Mouse (Mus musculus): ENCODE results near the gene Zfp62. TPM values are rescaled to one million over a fixed set of nuclear protein-coding genes. Genes with fewer than 3 reads are reported as not detected.

Gene Zfp62
- total and polyA plus RNA-seq, 3 experiments, result 16.7 to 132 (median 31.8) TPM

DNA sequence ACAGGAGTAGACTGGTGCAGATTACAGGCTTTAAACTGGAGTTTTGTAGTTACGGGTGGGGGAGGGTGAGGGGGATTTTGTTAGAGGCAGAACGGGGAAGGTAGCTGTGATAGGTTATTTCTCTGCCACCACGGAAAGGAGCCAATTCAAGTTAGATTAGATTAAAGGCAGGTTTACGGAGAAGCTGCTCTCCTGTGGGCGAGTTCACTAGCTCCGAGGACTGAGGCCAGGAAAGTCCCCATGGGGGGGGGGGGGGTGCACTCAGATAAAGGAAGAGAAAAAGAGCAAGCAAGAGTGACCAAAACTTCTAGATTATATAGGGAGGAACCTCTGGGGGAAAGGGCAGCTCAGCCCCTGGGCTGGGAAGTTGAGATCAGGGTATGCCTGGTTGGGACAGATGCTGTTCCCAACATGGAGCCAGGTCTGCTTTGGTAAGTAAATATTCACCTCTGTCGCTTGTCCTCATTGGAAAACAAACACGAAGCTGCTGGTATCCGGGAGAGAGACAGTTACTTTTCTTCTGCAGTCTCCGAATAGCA, 500 bp upstream of the Zfp62 start (continued):
- TF ChIP-seq CHD1 (IDR thresholded peaks at IDR 0.05; ENCODE audit: low read depth, low read length) (peak; percentile 44; the same call in 1 of the 2 replicates), TCF12 (IDR thresholded peaks at IDR 0.05; ENCODE audit: low read depth, low read length) (peak; percentile 79), RCOR1 (IDR thresholded peaks at IDR 0.05; ENCODE audit: low read depth, low read length) (peak; percentile 61; the same call in 1 of the 2 replicates), MXI1 (IDR thresholded peaks at IDR 0.05; ENCODE audit: low read depth, low read length) (no peak), MAX (IDR thresholded peaks at IDR 0.05; ENCODE audit: low read length) (0 out of 2 replicates have a peak, but pooled peaks have one; percentile 57), UBTF (IDR thresholded peaks at IDR 0.05; ENCODE audit: borderline replicate concordance, insufficient read depth, low read depth, low read length) (no peak), ETS1 (IDR thresholded peaks at IDR 0.05; ENCODE audit: low read depth, low read length) (peak; percentile 77), EP300 (IDR thresholded peaks at IDR 0.05; ENCODE audit: low read depth in 1 of 2, low read length in 2 of 2) (peak; percentile 65 to 81; a peak in 3 of 4 replicates), CHD2 (IDR thresholded peaks at IDR 0.05; ENCODE audit: low read length) (peak; percentile 54; the same call in 1 of the 2 replicates), NELFE (IDR thresholded peaks at IDR 0.05; ENCODE audit: low read depth, low read length) (no peak), USF1 (IDR thresholded peaks at IDR 0.05; ENCODE audit: low read depth, low read length) (0 out of 2 replicates have a peak, but pooled peaks have one; percentile 35), BHLHE40 (IDR thresholded peaks at IDR 0.05; ENCODE audit: borderline replicate concordance, low read depth, low read length) (peak; percentile 64), KAT2A (conservative IDR thresholded peaks at IDR 0.05; ENCODE audit: low read depth, low read length) (no peak), CTCF (IDR thresholded peaks at IDR 0.05 in 2 of 3, conservative IDR thresholded peaks at IDR 0.05 in 1 of 3; ENCODE audit: control insufficient read depth in 1 of 3, insufficient read depth in 1 of 3, low read depth in 2 of 3, low read length in 3 of 3, poor library complexity in 1 of 3, severe bottlenecking in 1 of 3) (no peak), GABPA (IDR thresholded peaks at IDR 0.05; ENCODE audit: low read depth, low read length) (peak; percentile 35; the same call in 1 of the 2 replicates), GATA1 (IDR thresholded peaks at IDR 0.05; ENCODE audit: low read depth, low read length) (peak; percentile 65), MEF2A (IDR thresholded peaks at IDR 0.05; ENCODE audit: extremely low read depth, insufficient replicate concordance, low read depth, low read length, poor library complexity, severe bottlenecking) (peak; percentile 39; the same call in 1 of the 2 replicates), NRF1 (IDR thresholded peaks at IDR 0.05; ENCODE audit: insufficient read depth, low read depth, low read length, poor library complexity, severe bottlenecking) (no peak), POLR2AphosphoS5 (IDR thresholded peaks at IDR 0.05; ENCODE audit: borderline replicate concordance, low read depth, low read length) (no peak), RAD21 (IDR thresholded peaks at IDR 0.05; ENCODE audit: low read depth, low read length) (no peak; the same call in 1 of the 2 replicates), TAL1 (IDR thresholded peaks at IDR 0.05; ENCODE audit: low read length) (no peak), ZMIZ1 (IDR thresholded peaks at IDR 0.05; ENCODE audit: low read depth, low read length) (peak; percentile 66; the same call in 1 of the 2 replicates)
